Mouse (Mus musculus) hindbrain, embryonic 14.5 days (tissue): ENCODE data around the gene Cygb. TPM values are rescaled to one million over a fixed set of nuclear protein-coding genes. Genes with fewer than 3 reads are reported as not detected.

ENCODE experiments used
- ATAC-seq: fragments of 200-750 bp; cut with Nextera tagmentation; 2 replicates; pipeline ENCODE4 v1.8.0; 2017; ENCODE audit warnings: moderate number of reproducible peaks, mild to moderate bottlenecking, moderate TSS enrichment, moderate library complexity; ENCODE audit not compliant: low FRiP score
- DNase-seq: peaks from one replicate; pipeline ENCODE4 v3.0.0-alpha.2; 2015; ENCODE audit warnings: low spot score
- H3K27ac ChIP-seq: fragments of 300-500 bp; sonication (generic); 2 replicates; pipeline ENCODE4 v1.5.1; 2014; ENCODE audit warnings: mild to moderate bottlenecking, moderate library complexity
- H3K27me3 ChIP-seq: fragments of 300-500 bp; sonication (generic); 2 replicates; pipeline ENCODE4 v1.6.1; 2014; ENCODE audit warnings: mild to moderate bottlenecking, low read length, mixed read lengths; ENCODE audit not compliant: control insufficient read depth, insufficient read depth
- H3K36me3 ChIP-seq: fragments of 300-500 bp; sonication (generic); replicated peaks from 2 replicates; pipeline ENCODE4 v1.6.1; 2014; ENCODE audit not compliant: control insufficient read depth, insufficient read depth
- H3K4me1 ChIP-seq: fragments of 300-500 bp; sonication (generic); replicated peaks from 2 replicates; pipeline ENCODE4 v1.6.1; 2014; ENCODE audit warnings: antibody characterized with exemption, low read length, mixed read lengths; ENCODE audit not compliant: control insufficient read depth, insufficient read depth
- H3K4me2 ChIP-seq: fragments of 300-500 bp; sonication (generic); replicated peaks from 2 replicates; pipeline ENCODE4 v1.6.1; 2014; ENCODE audit warnings: mild to moderate bottlenecking, moderate library complexity
- H3K4me3 ChIP-seq: fragments of 300-500 bp; sonication (generic); replicated peaks from 2 replicates; pipeline ENCODE4 v1.5.1; 2014; ENCODE audit warnings: mild to moderate bottlenecking, low read length
- H3K9ac ChIP-seq: fragments of 300-500 bp; sonication (generic); 2 replicates; pipeline ENCODE4 v1.6.1; 2014
- H3K9me3 ChIP-seq: fragments of 300-500 bp; sonication (generic); 2 replicates; pipeline ENCODE4 v1.6.1; 2016; ENCODE audit warnings: low read length; ENCODE audit not compliant: control insufficient read depth
- WGBS: fragments of 180-500 bp; shearing (Covaris S2); extraction: QIAGEN DNeasy Blood & Tissue Kit; methylation state at CpG from one replicate; pipeline ENCODE4 v1.1.7; 2014; 5-methylcytosine and 5-hydroxymethylcytosine counted together
- polyA plus RNA-seq: library from polyadenylated mRNA; unstranded; fragments of >200 nt; fragmentation: Nextera tagmentation; extraction: Ambion mirVana; gene quantifications from 2 replicates; pipeline ENCODE4 v1.2.1, GENCODE M21; 2014

The Cygb gene
- polyA plus RNA-seq, 1 experiment from 2014 or later, result 26.5 TPM

GRCm38 (mm10) chr11:116689622-116690021 lies 35.5 kb upstream of the Cygb start:
- H3K4me2 ChIP-seq, result no peak overlapping the region
- H3K4me1 ChIP-seq, result peaks cover 8% of the 10 kb centered on the region
- 95% methylated on average over 10 of the region's 10 CpGs for WGBS
- H3K27ac ChIP-seq, result no peak overlapping the region
- H3K9ac ChIP-seq, result no peak overlapping the region
- ATAC-seq (no peak), DNase-seq (no peak)
- H3K9me3 ChIP-seq, result no peaks in the 10 kb centered on the region
- H3K4me3 ChIP-seq, result no peak overlapping the region
- H3K36me3 ChIP-seq, result no peaks in the 10 kb centered on the region; the same call in 1 of the 2 replicates
- peaks cover 13% of the 10 kb centered on the region for H3K27me3 ChIP-seq

- 83% methylated on average over 8 of the region's 8 CpGs for WGBS
- Histone ChIP-seq H3K4me2 (no peak overlapping the region), H3K27me3 (no peaks in the 10 kb centered on the region; the same call in 1 of the 2 replicates), H3K27ac (no peak overlapping the region), H3K9me3 (no peaks in the 10 kb centered on the region), H3K4me3 (no peak overlapping the region), H3K9ac (no peak overlapping the region), H3K36me3 (peaks cover 3% of the 10 kb centered on the region), H3K4me1 (no peaks in the 10 kb centered on the region)
- ATAC-seq (no peak), DNase-seq (no peak)
Measured at GRCm38 (mm10) chr11:116687897-116688296, 33.8 kb upstream of the Cygb start.

GRCm38 (mm10) chr11:116685729-116686128 lies 31.6 kb upstream of the Cygb start:
- WGBS, result 72% methylated on average over 9 of the region's 9 CpGs
- no peak for ATAC-seq
- no peaks in the 10 kb centered on the region for H3K9me3 ChIP-seq

GRCm38 (mm10) chr11:116683777-116684176 lies 29.7 kb upstream of the Cygb start:
- no peaks in the 10 kb centered on the region for H3K4me1 ChIP-seq
- no peak overlapping the region for H3K9ac ChIP-seq
- no peaks in the 10 kb centered on the region for H3K9me3 ChIP-seq
- H3K27ac ChIP-seq, result no peak overlapping the region
- peaks cover 20% of the 10 kb centered on the region for H3K36me3 ChIP-seq
- ATAC-seq (no peak), DNase-seq (no peak)
- H3K27me3 ChIP-seq, result no peaks in the 10 kb centered on the region
- no peak overlapping the region for H3K4me3 ChIP-seq
- WGBS, result 82% methylated on average over 4 of the region's 4 CpGs
- H3K4me2 ChIP-seq, result no peak overlapping the region

More at GRCm38 (mm10) chr11:116685729-116686128, 31.6 kb upstream of the Cygb start:
- no peaks in the 10 kb centered on the region for H3K4me1 ChIP-seq
- no peak overlapping the region for H3K9ac ChIP-seq
- H3K4me3 ChIP-seq, result no peak overlapping the region
- H3K4me2 ChIP-seq, result no peak overlapping the region
- H3K36me3 ChIP-seq, result peaks cover 10% of the 10 kb centered on the region
- H3K27ac ChIP-seq, result no peak overlapping the region
- no peak for DNase-seq
- H3K27me3 ChIP-seq, result no peaks in the 10 kb centered on the region

GRCm38 (mm10) chr11:116682501-116683144 lies 28.5 kb upstream of the Cygb start:
- H3K36me3 ChIP-seq, result peaks cover 32% of the 10 kb centered on the region
- H3K9me3 ChIP-seq, result no peaks in the 10 kb centered on the region
- H3K27me3 ChIP-seq, result no peaks in the 10 kb centered on the region
- no peaks in the 10 kb centered on the region for H3K4me1 ChIP-seq
- H3K9ac ChIP-seq, result no peak overlapping the region
- H3K4me2 ChIP-seq, result no peak overlapping the region
- no peak for ATAC-seq
- H3K27ac ChIP-seq, result no peak overlapping the region
- WGBS, result 87% methylated on average over 14 of the region's 14 CpGs
- no peak for DNase-seq
- H3K4me3 ChIP-seq, result no peak overlapping the region

- H3K36me3 ChIP-seq, result peaks cover 47% of the 10 kb centered on the region
- ATAC-seq (no peak), DNase-seq (no peak)
- no peak overlapping the region for H3K4me2 ChIP-seq
- H3K9me3 ChIP-seq, result no peaks in the 10 kb centered on the region
- H3K27ac ChIP-seq, result no peak overlapping the region
- H3K4me1 ChIP-seq, result no peaks in the 10 kb centered on the region
- no peak overlapping the region for H3K4me3 ChIP-seq
- 93% methylated on average over 4 of the region's 4 CpGs for WGBS
- no peak overlapping the region for H3K9ac ChIP-seq
- no peaks in the 10 kb centered on the region for H3K27me3 ChIP-seq
Measured at GRCm38 (mm10) chr11:116681147-116681546, 27.0 kb upstream of the Cygb start.

GRCm38 (mm10) chr11:116680321-116681091 lies 26.4 kb upstream of the Cygb start:
- Histone ChIP-seq H3K4me1 (no peaks in the 10 kb centered on the region), H3K9ac (no peak overlapping the region), H3K36me3 (peaks cover 53% of the 10 kb centered on the region), H3K4me2 (no peak overlapping the region), H3K27me3 (no peaks in the 10 kb centered on the region), H3K4me3 (no peak overlapping the region), H3K9me3 (no peaks in the 10 kb centered on the region), H3K27ac (no peak overlapping the region)
- ATAC-seq (no peak), DNase-seq (no peak)
- WGBS, result 77% methylated on average over 24 of the region's 24 CpGs

- Histone ChIP-seq H3K9me3 (no peaks in the 10 kb centered on the region), H3K4me2 (no peak overlapping the region), H3K27me3 (no peaks in the 10 kb centered on the region), H3K4me3 (no peak overlapping the region), H3K36me3 (peaks cover 67% of the 10 kb centered on the region), H3K4me1 (no peaks in the 10 kb centered on the region), H3K27ac (no peak overlapping the region), H3K9ac (no peak overlapping the region)
- 87% methylated on average over 6 of the region's 6 CpGs for WGBS
- no peak for DNase-seq
- no peak for ATAC-seq
Measured at GRCm38 (mm10) chr11:116679148-116679547, 25.0 kb upstream of the Cygb start.

GRCm38 (mm10) chr11:116677711-116678441 lies 23.8 kb upstream of the Cygb start:
- H3K36me3 ChIP-seq, result peaks cover 76% of the 10 kb centered on the region
- no peak overlapping the region for H3K4me2 ChIP-seq
- no peaks in the 10 kb centered on the region for H3K9me3 ChIP-seq
- H3K4me1 ChIP-seq, result peaks cover 7% of the 10 kb centered on the region
- ATAC-seq (no peak), DNase-seq (no peak)
- H3K27me3 ChIP-seq, result no peaks in the 10 kb centered on the region
- 90% methylated on average over 8 of the region's 8 CpGs for WGBS
- no peak overlapping the region for H3K4me3 ChIP-seq
- no peak overlapping the region for H3K27ac ChIP-seq
- H3K9ac ChIP-seq, result no peak overlapping the region
